Mouse (Mus musculus): Measurements from ENCODE around the gene Itfg1. TPM values are rescaled to one million over a fixed set of nuclear protein-coding genes. Genes with fewer than 3 reads are reported as not detected.

Gene Itfg1
- polyA plus RNA-seq, 1 experiment from 2014 or later = 71.0 TPM

- Histone ChIP-seq H3K9ac (ENCODE audit: low read length) (peak within 1 kb of the TSS; percentile 71), H3K27ac (ENCODE audit: low read length) (peak within 1 kb of the TSS; percentile 63), H3K4me2 (ENCODE audit: low read depth, low read length) (peak within 1 kb of the TSS; percentile 100), H3K4me1 (ENCODE audit: control insufficient read depth, insufficient read depth, low read length) (peaks cover 4% of the 10 kb centered on the region), H3K9me3 (replicated peaks; ENCODE audit: control insufficient read depth, low read length) (no peaks in the 10 kb centered on the region), H3K36me3 (ENCODE audit: control insufficient read depth, insufficient read depth, low read length) (no peaks in the 10 kb centered on the region), H3K27me3 (ENCODE audit: control insufficient read depth, insufficient read depth, low read length) (peaks cover 7% of the 10 kb centered on the region; the same call in 1 of the 2 replicates), H3K4me3 (replicated peaks; ENCODE audit: low read length) (peak within 1 kb of the TSS; percentile 61)
- WGBS = 4% methylated on average over 56 of the region's 65 CpGs
- peak; percentile 91 for ATAC-seq (ENCODE audit: insufficient read depth, low FRiP score)
Measured at GRCm38 (mm10) chr8:85700751-85701351, 139.9 kb downstream of the Itfg1 start, which contains the start of gene Neto2. Neto2 (minus strand) TSS chr8:85700924.

- peak; percentile 95 for ATAC-seq (ENCODE audit: insufficient read depth, low FRiP score)
- under 1% methylated on average over 83 of the region's 84 CpGs for WGBS
- peaks cover 7% of the 10 kb centered on the region; the same call in 1 of the 2 replicates for H3K27me3 ChIP-seq (ENCODE audit: control insufficient read depth, insufficient read depth, low read length)
- H3K27ac ChIP-seq (ENCODE audit: low read length) = peak overlapping the region; percentile 63
- H3K36me3 ChIP-seq (ENCODE audit: control insufficient read depth, insufficient read depth, low read length) = no peaks in the 10 kb centered on the region
- no peaks in the 10 kb centered on the region for H3K9me3 ChIP-seq (replicated peaks; ENCODE audit: control insufficient read depth, low read length)
- peaks cover 4% of the 10 kb centered on the region for H3K4me1 ChIP-seq (ENCODE audit: control insufficient read depth, insufficient read depth, low read length)
- peak overlapping the region; percentile 61 for H3K4me3 ChIP-seq (replicated peaks; ENCODE audit: low read length)
- H3K4me2 ChIP-seq (ENCODE audit: low read depth, low read length) = peak overlapping the region; percentile 100
- H3K9ac ChIP-seq (ENCODE audit: low read length) = peak overlapping the region; percentile 71
Measured at GRCm38 (mm10) chr8:85700101-85700750, 140.5 kb downstream of the Itfg1 start.

GRCm38 (mm10) chr8:85699051-85699450 is 141.7 kb downstream of the Itfg1 start:
- Histone ChIP-seq H3K27me3 (ENCODE audit: control insufficient read depth, insufficient read depth, low read length) (peaks cover 7% of the 10 kb centered on the region; the same call in 1 of the 2 replicates), H3K4me2 (ENCODE audit: low read depth, low read length) (peak overlapping the region; percentile 19; the same call in 1 of the 2 replicates), H3K4me3 (replicated peaks; ENCODE audit: low read length) (no peak overlapping the region), H3K9me3 (replicated peaks; ENCODE audit: control insufficient read depth, low read length) (no peaks in the 10 kb centered on the region), H3K36me3 (ENCODE audit: control insufficient read depth, insufficient read depth, low read length) (no peaks in the 10 kb centered on the region), H3K27ac (ENCODE audit: low read length) (no peak overlapping the region), H3K9ac (ENCODE audit: low read length) (no peak overlapping the region), H3K4me1 (ENCODE audit: control insufficient read depth, insufficient read depth, low read length) (peaks cover 4% of the 10 kb centered on the region)
- no peak for ATAC-seq (ENCODE audit: insufficient read depth, low FRiP score)
- 1% methylated on average over 6 of the region's 6 CpGs for WGBS

Small RNAs within 50 kb of the gene (microRNA-seq; reads per million reads assigned to microRNA genes)
- gene Mir8109 = not detected

Other genes starting within 250 kb of the Itfg1 start
- gene Neto2, start 140.0 kb downstream of the Itfg1 start, polyA plus RNA-seq (2015; fragmentation: Nextera tagmentation; extraction: Ambion mirVana) = 4.6 and 4.7 TPM in 2 replicates
- gene Phkb, start within 50 bp of the Itfg1 start, polyA plus RNA-seq (2015; fragmentation: Nextera tagmentation; extraction: Ambion mirVana) = 37.3 and 47.7 TPM in 2 replicates